Mouse (Mus musculus) lung, postnatal 0 days (tissue): ENCODE measurements around the gene Ccdc191. TPM values are rescaled to one million over a fixed set of nuclear protein-coding genes. Genes with fewer than 3 reads are reported as not detected.
A peak's percentile ranks its signal among the peaks of the same experiment; 100 is the strongest.

ENCODE experiments used
- ATAC-seq: fragments of 200-750 bp; cut with Nextera tagmentation; 2 replicates; pipeline ENCODE4 v1.8.0; 2017; ENCODE audit warnings: moderate library complexity
- DNase-seq: peaks from one replicate; pipeline ENCODE4 v3.0.0-alpha.2; 2016; ENCODE audit warnings: low spot score
- H3K27ac ChIP-seq: fragments of 300-500 bp; sonication (generic); 2 replicates; pipeline ENCODE4 v1.5.1; 2014; ENCODE audit warnings: antibody characterized with exemption, mild to moderate bottlenecking, low read length, mixed read lengths
- H3K27me3 ChIP-seq: fragments of 300-500 bp; sonication (generic); replicated peaks from 2 replicates; pipeline ENCODE4 v1.6.1; 2014; ENCODE audit warnings: low read length, mixed read lengths; ENCODE audit not compliant: insufficient read depth
- H3K36me3 ChIP-seq: fragments of 300-500 bp; sonication (generic); 2 replicates; pipeline ENCODE4 v1.6.1; 2014; ENCODE audit warnings: low read length, mixed read lengths; ENCODE audit not compliant: insufficient read depth
- H3K4me1 ChIP-seq: fragments of 300-500 bp; sonication (generic); 2 replicates; pipeline ENCODE4 v1.6.1; 2014; ENCODE audit warnings: antibody characterized with exemption, low read depth, low read length, mixed read lengths; ENCODE audit not compliant: insufficient read depth
- H3K4me2 ChIP-seq: fragments of 300-500 bp; sonication (generic); replicated peaks from 2 replicates; pipeline ENCODE4 v1.6.1; 2014; ENCODE audit warnings: low read depth, mild to moderate bottlenecking, low read length, moderate library complexity, mixed read lengths
- H3K4me3 ChIP-seq: fragments of 300-500 bp; sonication (generic); 2 replicates; pipeline ENCODE4 v1.5.1; 2014; ENCODE audit warnings: low read depth, low read length
- H3K9ac ChIP-seq: fragments of 300-500 bp; sonication (generic); replicated peaks from 2 replicates; pipeline ENCODE4 v1.6.1; 2014; ENCODE audit warnings: low read depth, mild to moderate bottlenecking
- H3K9me3 ChIP-seq: fragments of 300-500 bp; sonication (generic); 2 replicates; pipeline ENCODE4 v1.6.1; 2016; ENCODE audit warnings: low read length, mixed read lengths
- CTCF ChIP-seq: IDR thresholded peaks from 2 replicates; pipeline ENCODE4 v1.5.1; 2016; ENCODE audit warnings: antibody characterized with exemption, mild to moderate bottlenecking
- EP300 ChIP-seq: IDR thresholded peaks from 2 replicates; pipeline ENCODE4 v1.6.1; 2016; ENCODE audit warnings: antibody characterized with exemption, mild to moderate bottlenecking, control low read depth
- WGBS: fragments of 180-500 bp; shearing (Covaris S2); extraction: QIAGEN DNeasy Blood & Tissue Kit; methylation state at CpG from one replicate; pipeline ENCODE4 v1.1.7; 2014; 5-methylcytosine and 5-hydroxymethylcytosine counted together
- polyA plus RNA-seq: library from polyadenylated mRNA; unstranded; fragments of >200 nt; fragmentation: Nextera tagmentation; extraction: Ambion mirVana; gene quantifications from 2 replicates; pipeline ENCODE4 v1.2.1, GENCODE M21; 2015

Gene Ccdc191
- polyA plus RNA-seq, 1 experiment from 2014 or later, result 11.0 TPM

DNA sequence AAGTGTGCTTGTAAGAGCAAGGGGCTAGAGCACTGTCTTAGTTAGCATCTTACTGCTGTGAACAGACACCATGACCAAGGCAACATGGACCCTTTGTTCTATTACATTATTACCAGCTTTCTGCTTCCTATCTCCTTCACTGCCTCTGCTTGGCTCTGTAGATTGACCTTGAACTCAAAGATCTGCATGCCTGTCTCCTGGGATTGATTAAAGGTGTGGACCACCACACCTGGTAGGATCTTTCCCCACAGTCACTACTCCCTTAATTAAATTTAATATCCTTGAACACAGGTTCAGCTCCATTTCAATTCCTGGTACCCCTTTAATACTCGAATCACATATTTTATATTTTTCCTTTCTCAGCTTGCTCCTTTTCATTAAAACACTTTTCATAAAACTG lies 36.2 kb downstream of the Ccdc191 start:
- no peak for ATAC-seq
- H3K9ac ChIP-seq, result no peak overlapping the region
- no peak for TF ChIP-seq EP300
- no peak for TF ChIP-seq CTCF
- WGBS, result 84% methylated on average over 1 of the region's 1 CpGs
- no peak overlapping the region for H3K27ac ChIP-seq
- H3K4me3 ChIP-seq, result no peak overlapping the region
- no peaks in the 10 kb centered on the region for H3K4me1 ChIP-seq
- DNase-seq, result no peak
- no peaks in the 10 kb centered on the region for H3K36me3 ChIP-seq
- no peaks in the 10 kb centered on the region for H3K9me3 ChIP-seq
- no peaks in the 10 kb centered on the region for H3K27me3 ChIP-seq
- H3K4me2 ChIP-seq, result no peak overlapping the region

DNA sequence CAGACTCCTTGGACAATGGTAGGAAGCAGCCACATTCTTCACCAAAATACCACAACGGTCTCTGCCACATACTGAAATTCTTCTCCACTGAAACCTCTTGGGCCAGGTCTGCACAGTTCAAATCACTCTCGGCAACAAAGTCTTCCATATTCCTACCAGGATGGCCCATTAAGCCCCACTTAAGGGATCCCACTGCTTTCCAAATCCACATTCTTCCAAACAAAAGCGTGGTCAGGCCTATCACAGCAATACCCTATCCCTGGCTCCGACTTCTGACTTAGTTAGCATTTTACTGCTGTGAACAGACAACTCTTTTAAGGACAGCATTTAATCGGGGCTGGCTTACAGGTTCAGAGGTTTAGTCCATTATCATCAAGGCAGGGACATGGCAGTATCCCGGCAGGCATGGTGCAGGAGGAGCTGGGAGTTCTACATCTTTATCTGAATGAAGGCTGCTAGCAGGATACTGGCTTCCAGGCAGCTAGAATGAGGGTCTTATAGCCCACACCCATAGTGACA lies 36.8 kb downstream of the Ccdc191 start, which contains the start of gene Qtrt2:
Gene Qtrt2, minus strand, starts transcription at position 469 of the 519 bp plus-strand sequence.
- TF ChIP-seq EP300, result no peak
- TF ChIP-seq CTCF, result no peak
- no peak for DNase-seq
- Histone ChIP-seq H3K27me3 (no peaks in the 10 kb centered on the region), H3K9me3 (no peaks in the 10 kb centered on the region), H3K9ac (no peak within 1 kb of the TSS), H3K27ac (no peak within 1 kb of the TSS), H3K36me3 (no peaks in the 10 kb centered on the region), H3K4me2 (no peak within 1 kb of the TSS), H3K4me3 (no peak within 1 kb of the TSS), H3K4me1 (no peaks in the 10 kb centered on the region)
- 77% methylated on average over 6 of the region's 6 CpGs for WGBS
- no peak for ATAC-seq

DNA sequence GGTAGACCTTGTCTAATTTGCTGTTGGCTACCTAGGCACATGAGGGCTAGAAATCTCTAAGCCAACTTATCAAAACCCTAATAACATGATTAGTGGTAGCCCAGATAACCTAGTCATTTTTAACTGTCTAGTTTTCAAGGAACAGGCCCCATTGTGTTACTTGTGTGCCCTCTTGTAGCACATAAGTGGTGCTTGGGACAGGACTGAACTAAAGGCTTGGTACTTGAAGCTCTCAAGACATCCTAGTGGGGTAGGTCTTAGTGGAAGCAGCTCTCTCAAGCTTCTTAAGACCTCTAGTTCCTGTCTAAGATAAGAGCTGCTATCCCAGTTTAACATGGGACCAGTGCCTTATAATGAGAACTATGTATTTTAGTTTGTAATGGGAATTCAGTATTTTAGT lies 41.0 kb downstream of the Ccdc191 start:
- H3K36me3 ChIP-seq, result no peaks in the 10 kb centered on the region
- H3K4me1 ChIP-seq, result no peaks in the 10 kb centered on the region
- no peak overlapping the region for H3K9ac ChIP-seq
- no peaks in the 10 kb centered on the region for H3K9me3 ChIP-seq
- DNase-seq (peak; percentile 47), ATAC-seq (peak; percentile 66)
- no peak overlapping the region for H3K4me2 ChIP-seq
- no peak overlapping the region for H3K27ac ChIP-seq
- TF ChIP-seq EP300 (no peak), CTCF (no peak)
- H3K4me3 ChIP-seq, result no peak overlapping the region
- no peaks in the 10 kb centered on the region for H3K27me3 ChIP-seq

DNA sequence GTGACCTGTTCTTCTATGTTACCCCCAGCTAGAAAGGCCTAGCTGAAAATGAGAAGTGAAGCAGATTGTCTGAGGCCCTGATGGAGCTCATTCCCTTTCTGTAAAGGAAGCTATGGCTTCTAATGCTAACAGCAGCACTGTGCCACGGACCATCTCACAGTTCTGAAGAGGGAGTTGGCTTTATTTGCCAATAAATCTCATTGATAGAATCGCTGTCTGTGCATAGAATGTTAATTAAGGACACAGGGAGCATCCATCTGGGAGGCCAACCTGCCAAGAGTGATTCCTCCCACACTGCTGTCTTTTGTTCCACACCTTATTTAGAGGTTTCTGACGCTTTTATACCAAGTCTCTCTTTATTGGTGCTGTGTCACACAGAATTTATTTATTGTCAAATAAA lies 41.9 kb downstream of the Ccdc191 start:
- Histone ChIP-seq H3K36me3 (no peaks in the 10 kb centered on the region), H3K4me3 (no peak overlapping the region), H3K9me3 (no peaks in the 10 kb centered on the region), H3K27ac (no peak overlapping the region), H3K9ac (no peak overlapping the region), H3K4me2 (no peak overlapping the region), H3K27me3 (no peaks in the 10 kb centered on the region), H3K4me1 (no peaks in the 10 kb centered on the region)
- ATAC-seq (no peak), DNase-seq (no peak)
- WGBS, result 85% methylated on average over 3 of the region's 3 CpGs
- TF ChIP-seq EP300 (no peak), CTCF (no peak)

DNA sequence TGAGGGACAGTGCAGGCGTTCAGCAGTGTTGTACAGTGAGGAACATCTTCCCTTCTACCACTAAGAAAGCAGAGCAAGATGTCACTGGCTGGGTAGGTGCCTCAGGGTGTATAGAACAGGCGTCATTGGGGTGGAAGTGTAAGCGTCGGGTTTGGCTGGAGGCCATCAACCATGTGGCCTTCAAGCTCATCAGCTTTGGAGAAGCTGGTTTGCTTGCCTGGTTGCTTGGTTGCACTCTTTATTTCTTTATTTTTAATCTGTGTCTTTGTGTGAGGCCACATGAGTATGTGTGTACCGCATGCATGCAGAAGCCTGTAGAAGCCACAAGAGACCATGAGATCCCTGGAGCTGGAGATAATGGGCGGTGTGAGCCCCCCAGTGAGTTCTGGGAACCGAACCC lies 42.7 kb downstream of the Ccdc191 start:
- 73% methylated on average over 7 of the region's 7 CpGs for WGBS
- ATAC-seq, result no peak

DNA sequence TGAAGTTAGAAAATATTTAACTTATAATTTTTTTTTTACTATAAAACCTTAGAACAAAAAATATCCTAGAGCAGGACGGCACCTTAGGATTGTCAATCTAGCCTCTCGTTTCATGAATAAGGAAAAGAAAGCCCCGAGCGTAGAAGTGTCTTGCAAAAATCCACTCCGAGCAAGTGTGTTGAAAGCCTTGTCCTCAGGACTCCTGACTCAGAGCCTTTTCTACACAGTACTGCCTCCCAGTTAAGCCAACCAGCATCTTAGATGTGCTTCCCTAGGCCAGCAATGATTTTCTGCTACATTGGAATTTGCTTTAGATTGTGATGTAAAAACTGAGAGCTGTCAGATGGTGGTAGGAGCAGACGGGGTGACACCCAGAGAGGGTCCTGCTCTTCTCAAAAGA lies 43.4 kb downstream of the Ccdc191 start:
- TF ChIP-seq CTCF, result no peak
- TF ChIP-seq EP300, result no peak
- Histone ChIP-seq H3K36me3 (no peaks in the 10 kb centered on the region), H3K4me2 (no peak overlapping the region), H3K27ac (no peak overlapping the region), H3K9me3 (no peaks in the 10 kb centered on the region), H3K27me3 (no peaks in the 10 kb centered on the region), H3K4me1 (no peaks in the 10 kb centered on the region), H3K9ac (no peak overlapping the region), H3K4me3 (no peak overlapping the region)
- peak; percentile 81 for ATAC-seq
- peak; percentile 54 for DNase-seq
- WGBS, result 60% methylated on average over 6 of the region's 6 CpGs

More for the DNA sequence above, 42.7 kb downstream of the Ccdc191 start:
- DNase-seq, result no peak
- no peak overlapping the region for H3K9ac ChIP-seq
- no peak for TF ChIP-seq CTCF
- no peak for TF ChIP-seq EP300
- H3K27me3 ChIP-seq, result no peaks in the 10 kb centered on the region
- H3K4me3 ChIP-seq, result no peak overlapping the region
- no peak overlapping the region for H3K27ac ChIP-seq
- no peaks in the 10 kb centered on the region for H3K9me3 ChIP-seq
- H3K36me3 ChIP-seq, result no peaks in the 10 kb centered on the region
- H3K4me2 ChIP-seq, result peak overlapping the region; percentile 29; the same call in 1 of the 2 replicates
- no peaks in the 10 kb centered on the region for H3K4me1 ChIP-seq

DNA sequence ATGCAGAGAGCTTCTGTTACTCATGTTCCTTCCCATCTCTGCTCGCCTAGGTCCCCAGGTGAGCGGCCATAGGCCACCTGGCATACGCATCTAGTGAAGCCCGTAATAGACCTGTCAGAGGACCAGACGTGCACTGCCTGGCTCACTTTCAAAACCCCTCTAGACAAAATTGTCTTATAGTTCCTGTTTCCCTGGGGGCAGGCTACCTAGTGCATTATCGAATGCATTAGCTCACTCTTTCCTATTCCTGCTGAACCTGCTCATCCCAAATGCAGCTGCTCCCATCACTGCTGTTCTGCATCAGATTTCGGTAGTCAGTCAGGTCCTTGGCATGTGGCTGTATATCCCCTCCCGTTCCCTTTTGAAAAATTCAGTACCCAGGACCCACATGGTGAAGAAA lies 45.3 kb downstream of the Ccdc191 start:
- Histone ChIP-seq H3K9me3 (no peaks in the 10 kb centered on the region), H3K4me2 (no peak overlapping the region), H3K9ac (no peak overlapping the region), H3K27ac (no peak overlapping the region), H3K27me3 (no peaks in the 10 kb centered on the region), H3K36me3 (no peaks in the 10 kb centered on the region), H3K4me1 (no peaks in the 10 kb centered on the region), H3K4me3 (no peak overlapping the region)
- DNase-seq (no peak), ATAC-seq (no peak)
- TF ChIP-seq CTCF, result no peak
- TF ChIP-seq EP300, result no peak
- 84% methylated on average over 8 of the region's 8 CpGs for WGBS
